Mouse (Mus musculus) limb, embryonic 14.5 days (tissue): ENCODE results near the gene Kif16b. TPM values are rescaled to one million over a fixed set of nuclear protein-coding genes. Genes with fewer than 3 reads are reported as not detected.

Experiments used
- ATAC-seq: fragments of 200-750 bp; cut with Nextera tagmentation; 2 replicates; pipeline ENCODE4 v1.8.0; 2017; ENCODE audit warnings: low read depth, moderate number of reproducible peaks, moderate TSS enrichment; ENCODE audit not compliant: low FRiP score
- DNase-seq: peaks from one replicate; pipeline ENCODE4 v3.0.0-alpha.2; 2015; ENCODE audit warnings: low spot score
- H3K27ac ChIP-seq: fragments of 300-500 bp; sonication (generic); replicated peaks from 2 replicates; pipeline ENCODE4 v1.5.1; 2014; ENCODE audit warnings: low read depth, mild to moderate bottlenecking, low read length, moderate library complexity, mixed read lengths
- H3K27me3 ChIP-seq: fragments of 300-500 bp; sonication (generic); 2 replicates; pipeline ENCODE4 v1.6.1; 2014; ENCODE audit warnings: low read length, mixed read lengths; ENCODE audit not compliant: control insufficient read depth, insufficient read depth
- H3K36me3 ChIP-seq: fragments of 300-500 bp; sonication (generic); 2 replicates; pipeline ENCODE4 v1.6.1; 2014; ENCODE audit warnings: mild to moderate bottlenecking, low read length, moderate library complexity, mixed read lengths; ENCODE audit not compliant: control insufficient read depth, insufficient read depth
- H3K4me1 ChIP-seq: fragments of 300-500 bp; sonication (generic); 2 replicates; pipeline ENCODE4 v1.6.1; 2014; ENCODE audit warnings: antibody characterized with exemption, low read length, mixed read lengths; ENCODE audit not compliant: control insufficient read depth, insufficient read depth
- H3K4me2 ChIP-seq: fragments of 300-500 bp; sonication (generic); replicated peaks from 2 replicates; pipeline ENCODE4 v1.6.1; 2014; ENCODE audit warnings: low read depth, mild to moderate bottlenecking, low read length, moderate library complexity; ENCODE audit not compliant: severe bottlenecking
- H3K4me3 ChIP-seq: fragments of 300-500 bp; sonication (generic); replicated peaks from 2 replicates; pipeline ENCODE4 v1.5.1; 2014; ENCODE audit warnings: low read length
- H3K9ac ChIP-seq: fragments of 300-500 bp; sonication (generic); 2 replicates; pipeline ENCODE4 v1.6.1; 2014; ENCODE audit warnings: mild to moderate bottlenecking, low read depth, low read length, moderate library complexity; ENCODE audit not compliant: severe bottlenecking
- H3K9me3 ChIP-seq: fragments of 300-500 bp; sonication (generic); 2 replicates; pipeline ENCODE4 v1.6.1; 2016; ENCODE audit warnings: low read length; ENCODE audit not compliant: control insufficient read depth
- POLR2A ChIP-seq: fragments of 200-500 bp; IDR thresholded peaks from 2 replicates; pipeline ENCODE4 v1.8.0; 2012; ENCODE audit warnings: inconsistent platforms, mild to moderate bottlenecking, moderate library complexity, borderline replicate concordance; ENCODE audit not compliant: insufficient read depth, insufficient read length; ENCODE audit errors: extremely low read depth
- WGBS: fragments of 180-500 bp; shearing (Covaris S2); extraction: QIAGEN DNeasy Blood & Tissue Kit; methylation state at CpG from one replicate; pipeline ENCODE4 v1.1.7; 2014; 5-methylcytosine and 5-hydroxymethylcytosine counted together
- polyA plus RNA-seq, 2 experiments: library from polyadenylated mRNA; depleted of rRNA in 1 of 2; stranded (reverse) in 1 of 2; unstranded in 1 of 2; fragments of >200 nt; fragmentation: Nextera tagmentation in 1 of 2; extraction: Ambion mirVana in 1 of 2; gene quantifications; 2 replicates each; pipeline versions ENCODE4 v1.2.1 to v1.2.3; 2012 to 2014

Gene Kif16b
- polyA plus RNA-seq, 2 experiments, result 7.9 to 10.6 TPM

DNA sequence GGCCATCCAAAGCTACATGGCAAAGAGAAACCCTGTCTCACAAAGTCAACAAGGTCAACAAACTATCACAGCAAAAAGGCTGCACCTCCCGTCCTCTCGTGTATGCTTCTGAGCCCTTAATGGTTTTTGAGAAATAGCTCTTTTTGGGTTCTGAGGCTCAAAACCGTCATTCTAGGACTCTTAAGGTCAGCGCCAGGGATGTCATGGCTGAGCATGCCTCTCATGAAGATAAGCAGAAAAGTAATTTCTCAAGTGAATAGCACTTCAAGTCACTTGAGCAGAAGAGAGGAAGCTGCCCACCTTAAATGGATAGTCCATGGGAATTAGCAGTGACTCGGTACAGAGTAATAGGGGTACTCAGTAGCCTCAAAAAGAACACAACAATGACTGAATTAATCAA lies 291.1 kb downstream of the Kif16b start:
- Histone ChIP-seq H3K9ac (no peak overlapping the region), H3K4me1 (0 out of 2 replicates have a peak, but pooled peaks cover 3% of the 10 kb centered on the region), H3K27ac (no peak overlapping the region), H3K9me3 (no peaks in the 10 kb centered on the region), H3K4me3 (no peak overlapping the region), H3K4me2 (no peak overlapping the region), H3K36me3 (no peaks in the 10 kb centered on the region), H3K27me3 (no peaks in the 10 kb centered on the region)
- ATAC-seq, result no peak
- WGBS, result 87% methylated on average over 5 of the region's 5 CpGs
- DNase-seq, result no peak
- no peak for TF ChIP-seq POLR2A

DNA sequence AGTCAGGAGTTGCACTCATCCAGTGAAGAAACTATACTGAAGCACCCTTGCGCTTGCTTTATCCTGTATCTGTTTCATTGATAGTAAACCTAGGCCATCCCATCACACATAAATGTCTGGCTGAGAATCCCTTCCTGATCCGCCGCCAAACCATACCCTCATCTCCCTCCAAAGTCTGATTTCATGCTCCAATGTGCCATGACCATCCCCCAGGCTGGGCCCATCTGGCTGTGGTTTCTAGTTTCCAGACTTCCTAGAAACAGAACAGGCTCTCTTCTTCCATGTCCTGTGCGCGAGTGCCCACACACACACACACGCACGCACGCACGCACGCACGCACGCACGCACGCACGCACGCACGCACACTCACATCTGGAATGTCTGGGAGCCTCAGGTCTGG lies 292.6 kb downstream of the Kif16b start:
- H3K9me3 ChIP-seq, result no peaks in the 10 kb centered on the region
- H3K27ac ChIP-seq, result no peak overlapping the region
- no peak for TF ChIP-seq POLR2A
- no peaks in the 10 kb centered on the region for H3K36me3 ChIP-seq
- no peak overlapping the region for H3K9ac ChIP-seq
- 71% methylated on average over 17 of the region's 17 CpGs for WGBS
- peak; percentile 45 for DNase-seq
- no peak overlapping the region for H3K4me2 ChIP-seq
- 0 out of 2 replicates have a peak, but pooled peaks cover 3% of the 10 kb centered on the region for H3K4me1 ChIP-seq
- ATAC-seq, result peak; percentile 61
- H3K27me3 ChIP-seq, result no peaks in the 10 kb centered on the region
- no peak overlapping the region for H3K4me3 ChIP-seq

DNA sequence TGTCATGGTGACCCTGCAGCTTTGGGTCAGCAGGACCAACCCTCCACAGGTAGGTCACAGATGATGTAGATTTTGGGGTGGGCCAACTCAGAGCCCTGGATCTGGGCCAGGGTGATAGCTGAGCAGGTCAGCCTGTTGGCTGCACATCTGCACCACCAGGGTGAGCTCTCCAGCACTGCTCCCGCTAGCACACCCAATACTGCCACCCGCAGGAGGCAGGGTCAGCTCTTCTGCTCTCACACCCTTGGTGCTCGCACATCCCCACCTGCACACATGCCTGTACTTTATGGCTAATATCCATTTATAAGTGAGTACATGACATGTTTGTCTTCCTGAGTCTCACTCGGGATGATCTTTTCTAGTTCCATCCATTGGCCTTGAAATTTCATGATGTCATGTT lies 296.6 kb downstream of the Kif16b start:
- 77% methylated on average over 4 of the region's 4 CpGs for whole genome bisulfite sequencing
- H3K36me3 ChIP-seq, result no peaks in the 10 kb centered on the region
- DNase-seq (no peak), ATAC-seq (no peak)
- H3K27me3 ChIP-seq, result no peaks in the 10 kb centered on the region
- no peak for TF ChIP-seq POLR2A
- H3K4me2 ChIP-seq, result no peak overlapping the region
- no peaks in the 10 kb centered on the region for H3K9me3 ChIP-seq
- 0 out of 2 replicates have a peak, but pooled peaks cover 3% of the 10 kb centered on the region for H3K4me1 ChIP-seq
- no peak overlapping the region for H3K27ac ChIP-seq
- no peak overlapping the region for H3K4me3 ChIP-seq
- no peak overlapping the region for H3K9ac ChIP-seq

DNA sequence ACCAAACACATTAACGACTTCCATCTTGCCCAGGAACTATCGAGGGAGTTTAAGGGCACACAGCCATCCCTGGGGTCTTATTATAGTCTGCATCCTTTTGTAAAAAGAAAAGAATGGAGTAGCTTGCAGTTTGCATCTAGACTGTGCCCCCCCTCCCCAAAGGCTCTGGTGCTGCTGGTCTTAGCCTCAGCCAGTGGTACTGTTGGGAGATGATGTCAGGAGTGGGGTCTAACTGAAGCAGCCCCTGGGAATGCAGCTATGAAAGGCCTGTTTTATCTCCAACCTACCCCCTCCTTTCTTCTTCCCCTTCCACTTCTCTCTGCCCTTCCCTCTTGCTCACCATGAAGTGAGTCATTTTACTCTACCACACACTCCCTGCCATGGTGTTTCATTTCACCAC lies 298.1 kb downstream of the Kif16b start:
- H3K4me1 ChIP-seq, result no peaks in the 10 kb centered on the region; the same call in 1 of the 2 replicates
- H3K4me2 ChIP-seq, result no peak overlapping the region
- WGBS, result 29% methylated on average over 2 of the region's 2 CpGs
- no peak for TF ChIP-seq POLR2A
- no peaks in the 10 kb centered on the region for H3K9me3 ChIP-seq
- no peaks in the 10 kb centered on the region for H3K27me3 ChIP-seq
- no peak overlapping the region for H3K4me3 ChIP-seq
- no peak overlapping the region for H3K27ac ChIP-seq
- H3K9ac ChIP-seq, result no peak overlapping the region
- H3K36me3 ChIP-seq, result no peaks in the 10 kb centered on the region
- no peak for ATAC-seq
- no peak for DNase-seq

DNA sequence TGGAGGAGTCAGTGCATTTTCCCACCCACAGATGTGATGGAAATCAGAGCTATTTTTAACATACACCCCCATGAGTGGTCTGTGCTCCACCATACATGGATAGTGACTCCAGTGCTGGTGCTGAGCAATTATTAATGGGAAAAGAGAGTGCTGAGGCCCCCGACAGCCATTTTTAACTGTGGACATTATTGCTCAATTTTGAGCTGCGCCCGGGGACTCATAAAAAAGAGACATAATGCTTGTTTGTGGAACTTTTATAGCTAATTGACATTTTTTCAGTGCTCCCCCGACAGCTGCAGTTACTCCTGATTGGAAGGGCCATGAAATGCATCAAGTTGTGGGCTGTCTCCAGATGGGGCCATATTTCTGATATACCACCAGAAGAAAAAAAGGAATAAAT lies 302.1 kb downstream of the Kif16b start:
- Histone ChIP-seq H3K4me2 (no peak overlapping the region), H3K9ac (no peak overlapping the region), H3K36me3 (no peaks in the 10 kb centered on the region), H3K4me1 (no peaks in the 10 kb centered on the region; the same call in 1 of the 2 replicates), H3K27ac (no peak overlapping the region), H3K27me3 (no peaks in the 10 kb centered on the region), H3K4me3 (no peak overlapping the region), H3K9me3 (no peaks in the 10 kb centered on the region)
- TF ChIP-seq POLR2A, result no peak
- DNase-seq (no peak), ATAC-seq (peak; percentile 47; the same call in 1 of the 2 replicates)
- WGBS, result 15% methylated on average over 4 of the region's 4 CpGs
